Mouse (Mus musculus) embryonic fibroblast, embryonic 13.5 days (primary cell): Measurements from ENCODE around the gene Dhx34.

Experiments
- CTCF ChIP-seq: IDR thresholded peaks from 2 replicates; pipeline ENCODE4 v1.5.1; 2011; ENCODE audit warnings: mild to moderate bottlenecking, control low read depth, low read length, moderate library complexity, borderline replicate concordance; ENCODE audit not compliant: insufficient read depth
- POLR2A ChIP-seq: IDR thresholded peaks from 2 replicates; pipeline ENCODE4 v1.6.1; 2011; ENCODE audit warnings: low read depth, mild to moderate bottlenecking, control low read depth, low read length, moderate library complexity

- TF ChIP-seq CTCF: no peak
- no peak for TF ChIP-seq POLR2A
These were observed 38.2 kb downstream of the Dhx34 start for GRCm38 (mm10) chr7:16183663-16184062.
